Mouse (Mus musculus): Measurements from ENCODE around the gene Kctd19. TPM values are rescaled to one million over a fixed set of nuclear protein-coding genes. Genes with fewer than 3 reads are reported as not detected.

The Kctd19 gene
- polyA plus RNA-seq, 1 experiment from 2014 or later: not detected

- ATAC-seq (ENCODE audit: insufficient read depth, low FRiP score, low TSS enrichment) (peak; percentile 20), DNase-seq (ENCODE audit: low spot score) (peak; percentile 84)
- Histone ChIP-seq H3K27ac (ENCODE audit: low read depth, low read length) (peak within 1 kb of the TSS; percentile 46; the same call in 1 of the 2 replicates), H3K9me3 (ENCODE audit: control insufficient read depth, low read length) (no peaks in the 10 kb centered on the region), H3K36me3 (ENCODE audit: control insufficient read depth, insufficient read depth, low read length) (no peaks in the 10 kb centered on the region), H3K4me1 (ENCODE audit: control insufficient read depth, insufficient read depth, low read length) (peaks cover 21% of the 10 kb centered on the region; the same call in 1 of the 2 replicates), H3K4me2 (ENCODE audit: low read depth) (peak within 1 kb of the TSS; percentile 97), H3K27me3 (ENCODE audit: control insufficient read depth, insufficient read depth, low read length) (0 out of 2 replicates have a peak, but pooled peaks cover 2% of the 10 kb centered on the region), H3K4me3 (ENCODE audit: low read depth, low read length) (peak within 1 kb of the TSS; percentile 60), H3K9ac (ENCODE audit: low read length) (peak within 1 kb of the TSS; percentile 76)
- WGBS: under 1% methylated on average over 34 of the region's 34 CpGs
Observed at GRCm38 (mm10) chr8:105348450-105349095, 64.7 kb downstream of the Kctd19 start, which contains the start of gene Slc9a5. Gene Slc9a5 (plus strand): TSS chr8:105348843.

GRCm38 (mm10) chr8:105347428-105348221 is 65.7 kb downstream of the Kctd19 start, which contains the start of gene Fhod1:
Gene Fhod1 (minus strand): TSS chr8:105347953.
- H3K9ac ChIP-seq (ENCODE audit: low read length): peak within 1 kb of the TSS; percentile 76
- ATAC-seq (ENCODE audit: insufficient read depth, low FRiP score, low TSS enrichment) (peak; percentile 81), DNase-seq (ENCODE audit: low spot score) (peak; percentile 94)
- H3K4me2 ChIP-seq (ENCODE audit: low read depth): peak within 1 kb of the TSS; percentile 97
- H3K4me1 ChIP-seq (ENCODE audit: control insufficient read depth, insufficient read depth, low read length): peaks cover 21% of the 10 kb centered on the region; the same call in 1 of the 2 replicates
- 0 out of 2 replicates have a peak, but pooled peaks cover 2% of the 10 kb centered on the region for H3K27me3 ChIP-seq (ENCODE audit: control insufficient read depth, insufficient read depth, low read length)
- peak within 1 kb of the TSS; percentile 46; the same call in 1 of the 2 replicates for H3K27ac ChIP-seq (ENCODE audit: low read depth, low read length)
- no peaks in the 10 kb centered on the region for H3K9me3 ChIP-seq (ENCODE audit: control insufficient read depth, low read length)
- H3K4me3 ChIP-seq (ENCODE audit: low read depth, low read length): peak within 1 kb of the TSS; percentile 60
- H3K36me3 ChIP-seq (ENCODE audit: control insufficient read depth, insufficient read depth, low read length): no peaks in the 10 kb centered on the region
- under 1% methylated on average over 53 of the region's 53 CpGs for WGBS

GRCm38 (mm10) chr8:105346611-105347427 is 66.5 kb downstream of the Kctd19 start:
- Histone ChIP-seq H3K4me1 (ENCODE audit: control insufficient read depth, insufficient read depth, low read length) (peaks cover 21% of the 10 kb centered on the region; the same call in 1 of the 2 replicates), H3K4me2 (ENCODE audit: low read depth) (peak overlapping the region; percentile 97), H3K4me3 (ENCODE audit: low read depth, low read length) (peak overlapping the region; percentile 60), H3K9me3 (ENCODE audit: control insufficient read depth, low read length) (no peaks in the 10 kb centered on the region), H3K36me3 (ENCODE audit: control insufficient read depth, insufficient read depth, low read length) (no peaks in the 10 kb centered on the region), H3K27ac (ENCODE audit: low read depth, low read length) (0 out of 2 replicates have a peak overlapping the region, but pooled peaks have one; percentile 46), H3K27me3 (ENCODE audit: control insufficient read depth, insufficient read depth, low read length) (0 out of 2 replicates have a peak, but pooled peaks cover 2% of the 10 kb centered on the region), H3K9ac (ENCODE audit: low read length) (peak overlapping the region; percentile 55)
- under 1% methylated on average over 34 of the region's 34 CpGs for WGBS
- DNase-seq (ENCODE audit: low spot score): peak; percentile 41
- ATAC-seq (ENCODE audit: insufficient read depth, low FRiP score, low TSS enrichment): peak; percentile 14

- WGBS: 68% methylated on average over 7 of the region's 7 CpGs
- H3K36me3 ChIP-seq (ENCODE audit: control insufficient read depth, insufficient read depth, low read length): no peaks in the 10 kb centered on the region
- ATAC-seq (ENCODE audit: insufficient read depth, low FRiP score, low TSS enrichment) (no peak), DNase-seq (ENCODE audit: low spot score) (no peak)
- peaks cover 21% of the 10 kb centered on the region; the same call in 1 of the 2 replicates for H3K4me1 ChIP-seq (ENCODE audit: control insufficient read depth, insufficient read depth, low read length)
- no peak overlapping the region for H3K27ac ChIP-seq (ENCODE audit: low read depth, low read length)
- H3K9me3 ChIP-seq (ENCODE audit: control insufficient read depth, low read length): no peaks in the 10 kb centered on the region
- no peak overlapping the region; the same call in 1 of the 2 replicates for H3K9ac ChIP-seq (ENCODE audit: low read length)
- H3K27me3 ChIP-seq (ENCODE audit: control insufficient read depth, insufficient read depth, low read length): 0 out of 2 replicates have a peak, but pooled peaks cover 2% of the 10 kb centered on the region
- H3K4me3 ChIP-seq (ENCODE audit: low read depth, low read length): no peak overlapping the region
- 0 out of 2 replicates have a peak overlapping the region, but pooled peaks have one; percentile 97 for H3K4me2 ChIP-seq (ENCODE audit: low read depth)
Observed at GRCm38 (mm10) chr8:105345061-105345975, 68.0 kb downstream of the Kctd19 start.

GRCm38 (mm10) chr8:105343791-105344574 is 69.3 kb downstream of the Kctd19 start:
- H3K27me3 ChIP-seq (ENCODE audit: control insufficient read depth, insufficient read depth, low read length): no peaks in the 10 kb centered on the region
- 84% methylated on average over 8 of the region's 8 CpGs for WGBS
- peaks cover 13% of the 10 kb centered on the region; the same call in 1 of the 2 replicates for H3K4me1 ChIP-seq (ENCODE audit: control insufficient read depth, insufficient read depth, low read length)
- DNase-seq (ENCODE audit: low spot score): no peak
- H3K4me2 ChIP-seq (ENCODE audit: low read depth): no peak overlapping the region
- H3K27ac ChIP-seq (ENCODE audit: low read depth, low read length): no peak overlapping the region
- H3K9ac ChIP-seq (ENCODE audit: low read length): no peak overlapping the region
- H3K36me3 ChIP-seq (ENCODE audit: control insufficient read depth, insufficient read depth, low read length): no peaks in the 10 kb centered on the region
- ATAC-seq (ENCODE audit: insufficient read depth, low FRiP score, low TSS enrichment): no peak
- H3K9me3 ChIP-seq (ENCODE audit: control insufficient read depth, low read length): no peaks in the 10 kb centered on the region
- no peak overlapping the region for H3K4me3 ChIP-seq (ENCODE audit: low read depth, low read length)

GRCm38 (mm10) chr8:105342768-105343167 is 70.5 kb downstream of the Kctd19 start:
- Histone ChIP-seq H3K4me2 (ENCODE audit: low read depth) (no peak overlapping the region), H3K36me3 (ENCODE audit: control insufficient read depth, insufficient read depth, low read length) (no peaks in the 10 kb centered on the region), H3K27ac (ENCODE audit: low read depth, low read length) (no peak overlapping the region), H3K9ac (ENCODE audit: low read length) (no peak overlapping the region), H3K4me3 (ENCODE audit: low read depth, low read length) (no peak overlapping the region), H3K9me3 (ENCODE audit: control insufficient read depth, low read length) (no peaks in the 10 kb centered on the region), H3K27me3 (ENCODE audit: control insufficient read depth, insufficient read depth, low read length) (no peaks in the 10 kb centered on the region), H3K4me1 (ENCODE audit: control insufficient read depth, insufficient read depth, low read length) (peaks cover 13% of the 10 kb centered on the region; the same call in 1 of the 2 replicates)
- WGBS: 73% methylated on average over 4 of the region's 4 CpGs
- DNase-seq (ENCODE audit: low spot score) (no peak), ATAC-seq (ENCODE audit: insufficient read depth, low FRiP score, low TSS enrichment) (no peak)

GRCm38 (mm10) chr8:105341399-105341798 is 71.9 kb downstream of the Kctd19 start:
- DNase-seq (ENCODE audit: low spot score) (no peak), ATAC-seq (ENCODE audit: insufficient read depth, low FRiP score, low TSS enrichment) (no peak)

More at GRCm38 (mm10) chr8:105341399-105341798, 71.9 kb downstream of the Kctd19 start:
- Histone ChIP-seq H3K4me1 (ENCODE audit: control insufficient read depth, insufficient read depth, low read length) (peaks cover 7% of the 10 kb centered on the region; the same call in 1 of the 2 replicates), H3K4me3 (ENCODE audit: low read depth, low read length) (no peak overlapping the region), H3K9me3 (ENCODE audit: control insufficient read depth, low read length) (no peaks in the 10 kb centered on the region), H3K27me3 (ENCODE audit: control insufficient read depth, insufficient read depth, low read length) (no peaks in the 10 kb centered on the region), H3K36me3 (ENCODE audit: control insufficient read depth, insufficient read depth, low read length) (no peaks in the 10 kb centered on the region), H3K9ac (ENCODE audit: low read length) (no peak overlapping the region), H3K4me2 (ENCODE audit: low read depth) (no peak overlapping the region), H3K27ac (ENCODE audit: low read depth, low read length) (no peak overlapping the region)
- 58% methylated on average over 8 of the region's 8 CpGs for WGBS
